Mouse (Mus musculus): ENCODE results near the gene Slc35f1.

- TF ChIP-seq GATA1 (IDR thresholded peaks at IDR 0.05; ENCODE audit: borderline replicate concordance, low read length) = no peak
- no peak for TF ChIP-seq FLI1 (IDR thresholded peaks at IDR 0.05; ENCODE audit: low read length)
Observed at GRCm38 (mm10) chr10:53087811-53088210, 397.5 kb downstream of the Slc35f1 start.
